Mouse (Mus musculus) T-cell, adult 66 days (primary cell): ENCODE results near the gene Efemp2. TPM values are rescaled to one million over a fixed set of nuclear protein-coding genes. Genes with fewer than 3 reads are reported as not detected.

ENCODE experiments used
- total RNA-seq, 2 experiments: library from RNA; stranded (reverse); gene quantifications; 3 replicates in 1 of 2; 4 replicates in 1 of 2; pipeline ENCODE4 v1.2.4; 2023

Efemp2 gene
- 1 to 10 TPM; 1.6 to 3.4 TPM for total RNA-seq

GRCm38 (mm10) chr19:5473720-5474119 is at the start of gene Efemp2:
Gene Efemp2 (plus strand): TSS chr19:5473954.

GRCm38 (mm10) chr19:5424782-5425741 is 48.7 kb upstream of the Efemp2 start, which contains the start of the genes Drap1 and AI837181:
Gene Drap1 (minus strand): TSS chr19:5424979.
Gene AI837181 (plus strand): TSS chr19:5425144.

GRCm38 (mm10) chr19:5447515-5448353 is 26.0 kb upstream of the Efemp2 start, which contains the start of gene Fosl1:
Gene Fosl1 (plus strand): TSS chr19:5447547.

GRCm38 (mm10) chr19:5457746-5458442 is 15.9 kb upstream of the Efemp2 start, which contains the start of gene Ccdc85b:
Gene Ccdc85b (minus strand): TSS chr19:5457894.

GRCm38 (mm10) chr19:5460465-5460911 is 13.3 kb upstream of the Efemp2 start, which contains the start of gene Fibp:
Gene Fibp (plus strand): TSS chr19:5460615.

GRCm38 (mm10) chr19:5468374-5468773 is 5.4 kb upstream of the Efemp2 start, which contains the start of gene Ctsw:
Gene Ctsw (minus strand): TSS chr19:5468507.

GRCm38 (mm10) chr19:5487768-5488550 is 14.2 kb downstream of the Efemp2 start, which contains the start of gene Mus81:
Gene Mus81 (minus strand): TSS chr19:5488402.

GRCm38 (mm10) chr19:5490313-5490897 is 16.7 kb downstream of the Efemp2 start, which contains the start of gene Cfl1:
Gene Cfl1 (plus strand): TSS chr19:5490455.

GRCm38 (mm10) chr19:5503687-5504086 is 29.9 kb downstream of the Efemp2 start, which contains the start of gene 1700020D05Rik:
Gene 1700020D05Rik (minus strand): TSS chr19:5503787.

GRCm38 (mm10) chr19:5510031-5511026 is 36.6 kb downstream of the Efemp2 start, which contains the start of gene Snx32:
Gene Snx32 (minus strand): TSS chr19:5510538.

Other genes with a start within 250 kb of the Efemp2 start
- 100 to 1,000 TPM; 102 to 103 TPM for gene Pacs1, start 200.8 kb upstream of the Efemp2 start, total RNA-seq
- 100 to 1,000 TPM; 262 to 282 TPM for gene Sf3b2, start 178.5 kb upstream of the Efemp2 start, total RNA-seq
- not detected for gene Gal3st3, start 175.6 kb upstream of the Efemp2 start, total RNA-seq
- gene Catsper1, start 138.2 kb upstream of the Efemp2 start, total RNA-seq = not detected
- gene Cst6, start 124.4 kb upstream of the Efemp2 start, total RNA-seq = 1 to 10 TPM; 1.0 to 2.9 TPM
- 10 to 100 TPM; 35.1 to 42.2 TPM for gene Eif1ad, start 107.2 kb upstream of the Efemp2 start, total RNA-seq
- gene Banf1, start 106.8 kb upstream of the Efemp2 start, total RNA-seq = 100 to 1,000 TPM; 104 to 116 TPM
- 100 to 1,000 TPM; 183 to 193 TPM for gene Sart1, start 85.3 kb upstream of the Efemp2 start, total RNA-seq
- gene Tsga10ip, start 71.4 kb upstream of the Efemp2 start, total RNA-seq = under 1 TPM in 1 of 2 experiments, not detected in 1; 0.98 TPM
- gene Drap1, start 49.0 kb upstream of the Efemp2 start, total RNA-seq = 100 to 1,000 TPM; 176 to 179 TPM
- gene AI837181, start 48.8 kb upstream of the Efemp2 start, total RNA-seq = 10 to 100 TPM; 66.9 to 71.3 TPM
- gene Fosl1, start 26.4 kb upstream of the Efemp2 start, total RNA-seq = not detected
- gene Ccdc85b, start 16.1 kb upstream of the Efemp2 start, total RNA-seq = 1 to 10 TPM; 7.1 TPM
- 10 to 100 TPM; 85.7 to 89.0 TPM for gene Fibp, start 13.3 kb upstream of the Efemp2 start, total RNA-seq
- gene Ctsw, start 5.4 kb upstream of the Efemp2 start, total RNA-seq = 100 to 1,000 TPM; 168 to 233 TPM
- 10 to 100 TPM; 46.1 to 52.7 TPM for gene Mus81, start 14.4 kb downstream of the Efemp2 start, total RNA-seq
- 1,000 to 10,000 TPM; 1,462 to 1,487 TPM for gene Cfl1, start 16.5 kb downstream of the Efemp2 start, total RNA-seq
- 1 to 10 TPM; 2.1 to 2.6 TPM for gene 1700020D05Rik, start 29.8 kb downstream of the Efemp2 start, total RNA-seq
- 10 to 100 TPM in 1 of 2 experiments, 1 to 10 TPM in 1; 9.2 to 10.5 TPM for gene Snx32, start 36.6 kb downstream of the Efemp2 start, total RNA-seq
- gene Ovol1, start 86.7 kb downstream of the Efemp2 start, total RNA-seq = not detected
- 10 to 100 TPM; 25.5 to 26.2 TPM for gene Ap5b1, start 94.1 kb downstream of the Efemp2 start, total RNA-seq
- 100 to 1,000 TPM; 113 TPM for gene Rnaseh2c, start 127.9 kb downstream of the Efemp2 start, total RNA-seq
- gene Kat5, start 136.3 kb downstream of the Efemp2 start, total RNA-seq = 100 to 1,000 TPM; 120 to 134 TPM
- gene Rela, start 163.5 kb downstream of the Efemp2 start, total RNA-seq = 100 to 1,000 TPM; 129 to 143 TPM
- 100 to 1,000 TPM; 205 to 236 TPM for gene Sipa1, start 189.8 kb downstream of the Efemp2 start, total RNA-seq
- gene Map3k11, start 214.8 kb downstream of the Efemp2 start, total RNA-seq = 10 to 100 TPM; 47.9 to 54.0 TPM
- 100 to 1,000 TPM; 154 to 180 TPM for gene Pcnx3, start 215.0 kb downstream of the Efemp2 start, total RNA-seq
- 1 to 10 TPM; 1.1 to 1.3 TPM for gene Kcnk7, start 230.4 kb downstream of the Efemp2 start, total RNA-seq